Mouse (Mus musculus) bone marrow, adult 2 months (tissue): ENCODE measurements around the gene Erc2. TPM values are rescaled to one million over a fixed set of nuclear protein-coding genes. Genes with fewer than 3 reads are reported as not detected.

Source experiments
- H3K27ac ChIP-seq: fragments of 200-500 bp; 2 replicates; pipeline ENCODE4 v1.5.1; 2012; ENCODE audit warnings: low read depth, mild to moderate bottlenecking, control low read depth, inconsistent platforms, low read length; ENCODE audit not compliant: control insufficient read depth, poor library complexity, insufficient read depth
- H3K4me1 ChIP-seq: fragments of 200-500 bp; 2 replicates; pipeline ENCODE4 v1.6.1; 2011; ENCODE audit warnings: low read length; ENCODE audit not compliant: control insufficient read depth, insufficient read depth
- H3K4me3 ChIP-seq: fragments of 200-500 bp; replicated peaks from 2 replicates; pipeline ENCODE3; 2011; ENCODE audit warnings: mild to moderate bottlenecking, low read depth, low read length, control low read depth; ENCODE audit not compliant: control insufficient read depth
- CTCF ChIP-seq: fragments of 200-500 bp; IDR thresholded peaks from 2 replicates; pipeline ENCODE4 v1.5.1; 2011; ENCODE audit warnings: low read length, control low read depth; ENCODE audit not compliant: control insufficient read depth, insufficient read depth
- POLR2A ChIP-seq: fragments of 200-500 bp; IDR thresholded peaks from 2 replicates; pipeline ENCODE4 v1.6.1; 2011; ENCODE audit warnings: low read depth, mild to moderate bottlenecking, control low read depth, low read length, borderline replicate concordance; ENCODE audit not compliant: control insufficient read depth
- WGBS: fragments of 180-500 bp; shearing (Covaris S2); methylation state at CpG from one replicate; pipeline ENCODE4 v1.1.7; 2018; 5-methylcytosine and 5-hydroxymethylcytosine counted together
- polyA plus RNA-seq: library from polyadenylated mRNA; stranded (reverse); fragments of >200 nt; gene quantifications from 2 replicates; pipeline ENCODE4 v1.2.4, GENCODE M21; 2011; ENCODE audit warnings: low replicate concordance; ENCODE audit not compliant: missing spikeins, insufficient read depth, insufficient read length

Erc2 gene
- polyA plus RNA-seq, 1 experiment, result not detected

GRCm38 (mm10) chr14:28521106-28521505, 898.9 kb downstream of the Erc2 start:
- no peak overlapping the region for H3K4me3 ChIP-seq
- 45% methylated on average over 1 of the region's 1 CpGs for WGBS
- H3K4me1 ChIP-seq, result no peaks in the 10 kb centered on the region
- TF ChIP-seq CTCF (no peak), POLR2A (no peak)
- H3K27ac ChIP-seq, result no peak overlapping the region

GRCm38 (mm10) chr14:28522611-28523010, 900.4 kb downstream of the Erc2 start:
- Histone ChIP-seq H3K4me1 (no peaks in the 10 kb centered on the region), H3K4me3 (no peak overlapping the region), H3K27ac (no peak overlapping the region)
- no peak for TF ChIP-seq CTCF
- TF ChIP-seq POLR2A, result no peak
- WGBS, result 85% methylated on average over 21 of the region's 21 CpGs

GRCm38 (mm10) chr14:28525566-28525965, 903.3 kb downstream of the Erc2 start:
- Histone ChIP-seq H3K27ac (no peak overlapping the region), H3K4me1 (no peaks in the 10 kb centered on the region), H3K4me3 (no peak overlapping the region)
- TF ChIP-seq POLR2A (no peak), CTCF (no peak)
- 74% methylated on average over 1 of the region's 1 CpGs for WGBS

Other genes with a start within 250 kb of the Erc2 start
- gene Fam208a, start 193.6 kb upstream of the Erc2 start, polyA plus RNA-seq, result 8.3 and 10.1 TPM in 2 replicates
- 3.2 and 9.7 TPM in 2 replicates for gene Ccdc66, start 114.0 kb upstream of the Erc2 start, polyA plus RNA-seq